Mouse (Mus musculus) midbrain, embryonic 12.5 days (tissue): ENCODE measurements around the gene Pagr1a. TPM values are rescaled to one million over a fixed set of nuclear protein-coding genes. Genes with fewer than 3 reads are reported as not detected.
A peak's percentile ranks its signal among the peaks of the same experiment; 100 is the strongest.

Experiments used
- ATAC-seq: fragments of 200-750 bp; cut with Nextera tagmentation; 2 replicates; pipeline ENCODE4 v1.8.0; 2017; ENCODE audit warnings: low read depth, moderate TSS enrichment, moderate library complexity; ENCODE audit not compliant: low FRiP score
- H3K27ac ChIP-seq: fragments of 300-500 bp; sonication (generic); replicated peaks from 2 replicates; pipeline ENCODE4 v1.5.1; 2016; ENCODE audit warnings: mild to moderate bottlenecking
- H3K27me3 ChIP-seq: fragments of 300-500 bp; sonication (generic); 2 replicates; pipeline ENCODE4 v1.6.1; 2016; ENCODE audit warnings: mild to moderate bottlenecking
- H3K36me3 ChIP-seq: fragments of 300-500 bp; sonication (generic); 2 replicates; pipeline ENCODE4 v1.6.1; 2016
- H3K4me1 ChIP-seq: fragments of 300-500 bp; sonication (generic); 2 replicates; pipeline ENCODE4 v1.6.1; 2016
- H3K4me2 ChIP-seq: fragments of 300-500 bp; sonication (generic); replicated peaks from 2 replicates; pipeline ENCODE4 v1.6.1; 2016; ENCODE audit warnings: mild to moderate bottlenecking, moderate library complexity
- H3K4me3 ChIP-seq: fragments of 300-500 bp; sonication (generic); 2 replicates; pipeline ENCODE4 v1.5.1; 2016; ENCODE audit warnings: mild to moderate bottlenecking
- H3K9ac ChIP-seq: fragments of 300-500 bp; sonication (generic); replicated peaks from 2 replicates; pipeline ENCODE4 v1.6.1; 2016; ENCODE audit warnings: mild to moderate bottlenecking, moderate library complexity
- H3K9me3 ChIP-seq: fragments of 300-500 bp; sonication (generic); 2 replicates; pipeline ENCODE4 v1.6.1; 2016; ENCODE audit warnings: mild to moderate bottlenecking
- WGBS: fragments of 180-500 bp; shearing (Covaris S2); methylation state at CpG from one replicate; pipeline ENCODE4 v1.1.7; 2016; 5-methylcytosine and 5-hydroxymethylcytosine counted together
- polyA plus RNA-seq: library from polyadenylated mRNA; unstranded; fragments of >200 nt; fragmentation: Nextera tagmentation; extraction: Ambion mirVana; gene quantifications from 2 replicates; pipeline ENCODE4 v1.2.1, GENCODE M21; 2016

The Pagr1a gene
- polyA plus RNA-seq, 1 experiment from 2014 or later = 53.1 TPM

DNA sequence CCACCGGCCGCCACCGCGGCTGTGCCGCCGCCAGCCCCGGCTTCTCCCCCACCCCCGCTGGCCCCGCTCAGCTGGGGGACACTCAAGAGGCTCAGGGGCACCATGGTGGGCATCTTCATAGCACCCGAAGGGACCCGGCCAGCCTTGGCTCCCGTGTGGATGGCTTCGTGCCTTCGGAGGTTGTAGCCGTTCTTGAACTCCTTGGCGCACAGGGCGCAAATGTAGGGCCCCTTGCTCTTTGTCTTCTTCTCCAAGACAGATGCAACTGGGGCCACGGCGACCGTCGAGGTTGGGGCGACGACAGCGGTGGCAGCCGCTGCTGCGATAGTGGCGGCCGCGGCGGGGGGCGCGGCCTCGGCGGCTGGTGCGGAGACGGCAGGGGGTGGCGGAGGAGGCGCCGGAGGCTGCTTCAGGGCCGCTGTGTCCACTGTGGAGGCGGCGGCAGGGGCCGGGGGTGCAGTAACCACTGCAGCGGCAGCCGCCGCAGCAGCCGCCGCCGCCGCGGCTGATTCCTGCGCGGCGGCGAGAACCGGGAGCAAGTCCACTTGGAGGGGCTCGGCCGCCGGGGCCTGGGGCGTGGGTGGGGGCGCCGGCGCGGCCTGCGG lies 8.5 kb upstream of the Pagr1a start:
- H3K4me1 ChIP-seq = peaks cover 53% of the 10 kb centered on the region
- H3K4me3 ChIP-seq = peak overlapping the region; percentile 98
- no peaks in the 10 kb centered on the region for H3K27me3 ChIP-seq
- ATAC-seq = no peak
- H3K4me2 ChIP-seq = peak overlapping the region; percentile 98
- peaks cover 50% of the 10 kb centered on the region for H3K36me3 ChIP-seq
- WGBS = under 1% methylated on average over 65 of the region's 65 CpGs
- H3K27ac ChIP-seq = peak overlapping the region; percentile 99
- peak overlapping the region; percentile 100 for H3K9ac ChIP-seq
- H3K9me3 ChIP-seq = no peaks in the 10 kb centered on the region

DNA sequence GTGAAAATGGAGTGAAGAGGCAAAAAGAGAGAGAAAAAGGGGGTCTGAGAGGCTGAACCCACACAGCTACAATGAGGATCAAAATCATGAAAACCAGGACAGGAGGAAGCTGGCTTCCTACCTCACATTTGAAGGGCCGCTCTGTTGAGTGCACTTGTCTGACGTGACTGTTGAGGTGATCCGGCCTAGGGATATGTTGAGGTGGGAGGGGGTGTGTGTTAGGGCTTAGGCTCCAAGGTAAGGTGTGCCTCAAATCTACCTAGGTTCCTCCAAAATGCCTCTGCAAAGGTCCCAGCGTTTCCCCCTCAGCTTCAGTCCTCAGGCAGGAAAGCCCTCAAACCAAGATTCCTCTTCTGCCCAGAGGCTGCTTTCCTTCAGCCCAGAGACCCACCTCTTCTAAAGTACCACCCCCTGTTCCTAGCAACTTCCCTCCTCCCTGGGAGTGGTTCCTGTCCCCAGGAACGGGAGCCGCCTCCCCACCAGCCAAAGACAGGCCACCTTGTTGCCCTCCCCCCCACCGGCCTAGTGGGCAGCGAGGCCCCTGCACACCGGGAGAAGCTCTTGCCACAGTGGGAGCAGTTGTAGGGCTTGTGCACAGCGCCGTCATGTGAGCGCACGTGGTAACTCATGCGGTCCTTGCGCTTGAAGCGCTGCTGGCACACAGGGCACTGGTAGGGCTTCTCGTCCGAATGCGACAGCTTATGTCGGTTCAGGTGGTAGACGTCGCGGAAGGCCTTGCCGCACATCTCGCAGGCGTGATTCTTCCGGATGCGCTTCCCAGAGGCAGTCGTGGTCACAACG lies 7.8 kb upstream of the Pagr1a start:
- H3K4me1 ChIP-seq = peaks cover 60% of the 10 kb centered on the region
- WGBS = 1% methylated on average over 30 of the region's 30 CpGs
- H3K36me3 ChIP-seq = peaks cover 44% of the 10 kb centered on the region

DNA sequence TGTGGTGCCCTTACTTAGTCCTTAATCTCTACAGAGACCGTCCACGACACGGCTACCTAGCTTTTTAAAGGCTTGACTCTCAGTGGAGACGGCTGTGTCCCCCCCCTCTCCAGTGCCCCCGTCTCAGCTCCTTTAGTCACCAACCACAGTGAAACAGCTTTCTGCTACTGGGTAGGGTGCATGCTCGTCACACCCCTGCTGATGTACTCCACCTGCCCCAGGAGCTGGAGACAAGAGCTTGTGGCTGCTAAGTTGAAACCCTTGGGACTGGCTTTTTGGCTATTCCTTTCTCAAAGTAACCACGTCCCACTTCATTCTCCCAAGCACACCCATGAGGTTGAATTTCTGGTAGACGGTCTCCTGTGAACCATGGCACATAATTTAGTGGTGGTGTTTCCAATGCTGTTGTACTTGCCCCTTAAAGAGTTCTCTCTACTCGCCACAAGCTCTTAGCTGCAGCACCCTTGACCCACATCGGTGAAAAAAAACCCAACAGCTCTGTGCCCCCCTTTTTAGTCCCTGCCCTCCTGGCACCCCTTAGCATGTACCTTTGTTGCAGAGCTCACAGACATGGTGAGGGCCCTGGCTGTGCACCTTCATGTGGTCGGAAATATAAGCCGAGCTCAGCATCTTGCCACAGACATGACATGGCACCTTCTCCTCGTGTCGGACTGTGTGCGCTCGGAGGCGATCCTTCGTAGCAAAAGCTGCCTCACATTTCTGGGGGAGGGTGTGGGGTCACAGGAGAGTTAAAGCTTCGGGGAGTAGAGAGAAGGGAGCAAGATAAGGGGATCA lies 6.9 kb upstream of the Pagr1a start:
- peak overlapping the region; percentile 99 for H3K27ac ChIP-seq
- WGBS = 25% methylated on average over 19 of the region's 19 CpGs

More for the DNA sequence above, 7.8 kb upstream of the Pagr1a start:
- peak overlapping the region; percentile 98 for H3K4me2 ChIP-seq
- peak overlapping the region; percentile 98 for H3K4me3 ChIP-seq
- H3K9me3 ChIP-seq = no peaks in the 10 kb centered on the region
- no peaks in the 10 kb centered on the region for H3K27me3 ChIP-seq
- ATAC-seq = peak; percentile 41
- peak overlapping the region; percentile 100 for H3K9ac ChIP-seq
- H3K27ac ChIP-seq = peak overlapping the region; percentile 99

DNA sequence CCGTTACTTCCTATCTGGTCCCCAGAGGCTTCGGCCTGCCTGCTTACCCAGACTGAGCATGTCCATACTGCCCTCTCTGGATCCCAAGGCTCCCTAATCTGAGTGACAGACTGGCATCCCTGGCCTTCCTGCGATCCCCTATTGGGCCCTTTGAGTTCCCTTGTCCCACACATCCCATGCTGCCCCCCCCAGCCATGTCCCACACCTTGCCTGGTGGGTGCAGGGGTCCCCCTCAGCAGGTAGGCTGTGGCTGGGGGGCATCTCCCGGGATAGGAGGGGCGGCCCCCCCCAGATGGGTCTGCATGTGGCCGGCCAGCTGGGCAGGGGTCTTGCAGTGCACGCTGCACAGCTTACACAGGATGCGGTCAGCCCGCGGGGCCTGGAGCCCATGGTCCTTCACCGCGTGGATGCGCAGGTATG lies 6.1 kb upstream of the Pagr1a start:
- Histone ChIP-seq H3K36me3 (peaks cover 30% of the 10 kb centered on the region), H3K27me3 (no peaks in the 10 kb centered on the region), H3K9me3 (no peaks in the 10 kb centered on the region), H3K4me2 (peak overlapping the region; percentile 98), H3K27ac (peak overlapping the region; percentile 99), H3K4me1 (peaks cover 77% of the 10 kb centered on the region), H3K4me3 (peak overlapping the region; percentile 98), H3K9ac (peak overlapping the region; percentile 100)
- ATAC-seq = no peak
- 74% methylated on average over 13 of the region's 13 CpGs for WGBS

More for the DNA sequence above, 6.9 kb upstream of the Pagr1a start:
- no peaks in the 10 kb centered on the region for H3K27me3 ChIP-seq
- peaks cover 35% of the 10 kb centered on the region for H3K36me3 ChIP-seq
- peak overlapping the region; percentile 98 for H3K4me2 ChIP-seq
- H3K4me3 ChIP-seq = peak overlapping the region; percentile 98
- ATAC-seq = no peak
- H3K9ac ChIP-seq = peak overlapping the region; percentile 100
- H3K4me1 ChIP-seq = peaks cover 69% of the 10 kb centered on the region
- H3K9me3 ChIP-seq = no peaks in the 10 kb centered on the region

DNA sequence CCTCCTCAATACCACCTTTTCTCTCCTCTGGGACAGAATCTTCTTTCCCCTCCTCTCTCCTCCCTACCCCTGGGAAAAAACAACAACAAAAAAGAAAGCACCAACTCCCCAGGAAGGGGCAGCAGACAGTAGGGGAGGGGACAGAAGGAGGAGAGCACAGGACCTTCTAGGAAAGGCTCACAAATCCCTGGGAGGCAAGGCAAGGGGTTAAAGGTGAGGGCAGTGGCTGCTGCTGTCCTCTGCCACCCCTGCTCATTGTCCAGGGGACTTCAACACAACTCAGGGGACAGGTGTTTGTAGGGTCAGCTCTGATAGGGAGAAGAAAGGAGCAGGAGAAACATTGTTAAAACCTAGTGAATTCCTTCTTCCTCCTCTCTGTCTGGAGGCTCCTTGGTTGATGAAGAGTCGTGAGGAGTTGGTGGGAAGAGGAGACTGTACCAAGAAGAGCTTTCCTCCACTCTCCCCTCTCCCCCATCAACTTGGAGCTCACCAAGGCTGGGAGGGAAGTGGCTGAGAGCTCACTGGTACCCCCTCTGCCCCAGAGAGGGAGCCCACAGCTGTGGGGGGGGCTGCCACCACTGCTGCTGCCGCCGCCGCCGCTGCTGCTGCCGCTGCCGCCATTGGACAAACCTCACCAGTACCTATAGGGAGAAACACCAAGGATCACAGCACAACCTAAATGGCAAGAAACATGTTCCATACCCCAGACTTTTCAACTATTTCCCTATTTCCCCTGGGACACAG lies 5.5 kb upstream of the Pagr1a start:
- WGBS = 82% methylated on average over 4 of the region's 7 CpGs
- Histone ChIP-seq H3K4me1 (peaks cover 77% of the 10 kb centered on the region), H3K36me3 (peaks cover 30% of the 10 kb centered on the region), H3K27me3 (no peaks in the 10 kb centered on the region), H3K9ac (peak overlapping the region; percentile 100), H3K27ac (peak overlapping the region; percentile 99), H3K4me3 (peak overlapping the region; percentile 98), H3K9me3 (no peaks in the 10 kb centered on the region), H3K4me2 (peak overlapping the region; percentile 98)
- no peak for ATAC-seq

DNA sequence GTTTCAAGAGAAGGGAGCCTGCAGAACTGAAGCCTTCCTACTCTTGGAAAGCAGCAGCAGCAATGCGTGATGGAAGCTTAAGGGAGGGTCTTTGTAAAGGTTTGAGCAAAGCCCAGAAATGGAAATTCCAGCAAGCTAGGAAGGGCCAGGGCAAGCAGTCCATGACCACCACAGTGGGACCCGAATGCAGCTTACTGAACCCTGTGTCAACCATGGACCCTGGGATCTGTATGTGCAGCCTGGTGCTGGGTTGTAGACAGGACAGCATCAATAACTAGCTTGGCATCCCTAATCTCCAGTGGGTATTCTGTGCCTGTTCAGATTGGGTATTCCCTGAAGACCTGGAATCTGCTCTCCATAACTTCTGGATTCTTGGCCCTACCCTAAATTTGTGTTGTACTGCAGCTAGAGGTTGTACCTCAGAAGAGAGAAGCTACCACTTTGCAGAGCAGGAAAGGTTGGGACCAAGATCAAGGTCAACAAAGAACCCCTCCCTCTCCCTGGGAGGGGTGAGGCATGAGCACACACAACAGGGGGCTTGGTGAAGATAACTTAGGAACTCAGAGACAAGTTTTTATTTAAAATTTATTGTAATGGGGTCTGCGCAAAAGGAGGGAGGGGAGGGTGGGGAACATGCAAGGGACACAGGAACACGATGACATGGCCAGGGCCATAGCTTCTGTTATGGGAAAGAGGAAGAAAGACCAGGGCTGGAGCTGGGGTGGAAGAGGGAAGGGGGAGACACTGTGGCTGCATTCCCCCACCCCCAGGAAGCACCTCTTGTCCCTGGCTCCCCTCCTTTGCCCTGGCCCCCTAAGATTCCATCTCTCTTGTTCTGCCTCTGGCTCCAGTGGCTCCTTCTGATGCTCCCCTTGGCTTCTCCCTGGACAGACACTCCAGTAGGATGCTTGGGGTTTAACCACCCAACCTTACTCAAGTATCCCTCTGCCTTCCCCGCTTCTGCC lies 4.7 kb upstream of the Pagr1a start:
- H3K36me3 ChIP-seq = peaks cover 30% of the 10 kb centered on the region
- peaks cover 77% of the 10 kb centered on the region for H3K4me1 ChIP-seq
- WGBS = 44% methylated on average over 5 of the region's 5 CpGs
- H3K9me3 ChIP-seq = no peaks in the 10 kb centered on the region
- H3K9ac ChIP-seq = peak overlapping the region; percentile 100
- H3K27me3 ChIP-seq = no peaks in the 10 kb centered on the region
- ATAC-seq = no peak
- peak overlapping the region; percentile 99 for H3K27ac ChIP-seq
- peak overlapping the region; percentile 98 for H3K4me2 ChIP-seq
- H3K4me3 ChIP-seq = peak overlapping the region; percentile 47

DNA sequence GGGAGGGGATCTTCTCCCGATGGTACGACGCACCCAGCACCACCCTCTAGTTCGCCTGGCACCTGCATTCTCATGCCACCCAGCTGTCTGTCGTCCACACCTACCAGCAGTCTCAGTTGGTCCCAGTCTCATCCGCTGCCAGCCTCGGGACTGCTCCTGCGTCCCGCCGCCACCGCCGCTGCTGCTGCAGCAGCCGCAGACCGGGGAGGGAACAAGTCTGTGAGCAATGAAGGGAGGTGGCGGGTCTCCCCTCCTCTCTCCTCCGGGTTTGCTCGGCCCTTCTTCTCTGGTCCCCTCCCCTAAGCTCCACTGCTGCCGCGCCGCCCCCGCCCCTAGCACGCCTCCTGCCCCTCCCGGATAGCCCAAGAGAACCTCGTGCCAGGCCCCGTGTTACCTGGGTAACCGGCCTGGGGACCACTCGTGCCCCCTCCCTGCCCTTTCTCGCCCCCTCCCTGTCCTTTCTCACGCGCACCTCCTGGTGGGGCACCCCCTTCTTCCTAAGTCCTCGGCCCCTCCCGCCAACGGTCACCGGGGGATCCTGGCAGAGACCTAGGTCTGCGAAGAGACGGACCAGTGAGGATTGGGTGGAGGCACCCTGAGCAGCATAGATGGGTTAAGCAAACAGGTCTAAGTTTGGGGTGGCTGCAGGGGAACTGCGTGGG lies 3.9 kb upstream of the Pagr1a start, which contains the start of the genes Gm42742 and Prrt2:
Gene Gm42742, minus strand, starts transcription at position 197 of the 662 bp plus-strand sequence.
Gene Prrt2, minus strand, starts transcription at position 311 of the 662 bp plus-strand sequence.
- 2% methylated on average over 36 of the region's 37 CpGs for WGBS
- H3K4me1 ChIP-seq = peaks cover 78% of the 10 kb centered on the region
- peak within 1 kb of the TSS; percentile 99 for H3K27ac ChIP-seq
- H3K9ac ChIP-seq = peak within 1 kb of the TSS; percentile 69
- H3K4me3 ChIP-seq = peak within 1 kb of the TSS; percentile 47
- no peaks in the 10 kb centered on the region for H3K27me3 ChIP-seq
- peak; percentile 17; the same call in 1 of the 2 replicates for ATAC-seq
- H3K9me3 ChIP-seq = no peaks in the 10 kb centered on the region
- H3K36me3 ChIP-seq = peaks cover 30% of the 10 kb centered on the region
- peak within 1 kb of the TSS; percentile 98 for H3K4me2 ChIP-seq

DNA sequence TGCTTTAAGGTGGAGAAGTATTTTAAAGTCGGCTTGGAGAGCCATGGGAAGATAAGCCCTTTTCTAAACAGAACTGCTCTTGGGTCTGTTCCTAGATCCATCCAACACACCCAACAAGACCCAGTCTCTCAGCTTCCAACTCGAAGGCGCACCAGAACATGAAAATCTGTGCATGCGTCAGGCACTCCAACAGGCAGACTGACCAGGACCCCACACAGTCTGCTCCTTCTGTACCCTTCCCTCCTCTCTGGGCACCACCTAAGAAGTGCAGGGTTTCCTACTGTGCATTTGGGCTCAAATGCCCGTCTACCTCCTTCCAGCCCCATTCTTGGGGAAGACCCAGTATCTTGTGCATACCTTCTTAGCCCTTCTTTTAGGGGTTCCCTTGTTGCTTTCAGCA lies 3.3 kb upstream of the Pagr1a start:
- H3K36me3 ChIP-seq = peaks cover 32% of the 10 kb centered on the region
- peak overlapping the region; percentile 98 for H3K4me2 ChIP-seq
- H3K27ac ChIP-seq = peak overlapping the region; percentile 99
- no peak for ATAC-seq
- H3K27me3 ChIP-seq = no peaks in the 10 kb centered on the region
- H3K4me1 ChIP-seq = peaks cover 84% of the 10 kb centered on the region
- no peaks in the 10 kb centered on the region for H3K9me3 ChIP-seq
- peak overlapping the region; percentile 69 for H3K9ac ChIP-seq
- 22% methylated on average over 5 of the region's 5 CpGs for WGBS
- peak overlapping the region; percentile 47 for H3K4me3 ChIP-seq

DNA sequence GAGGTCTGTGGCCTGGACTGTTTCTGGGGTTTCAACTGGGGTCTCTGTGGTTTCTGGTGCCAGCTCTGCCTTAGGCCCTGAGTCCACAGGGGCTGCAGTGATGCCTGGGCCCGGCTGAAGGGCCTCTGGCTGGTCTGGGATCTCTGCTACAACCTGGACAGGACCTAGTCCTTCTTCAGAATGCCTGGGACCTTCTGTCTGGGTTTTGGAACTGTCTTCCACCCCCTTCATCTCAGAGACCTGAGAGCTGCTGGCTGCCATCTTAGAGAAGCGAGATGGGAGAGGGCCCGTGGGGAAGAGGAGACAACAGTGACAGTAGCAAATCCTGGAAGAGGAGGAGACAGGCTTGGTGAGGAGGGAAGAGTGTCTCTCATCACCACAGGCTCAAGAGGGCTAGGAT lies 2.9 kb upstream of the Pagr1a start:
- Histone ChIP-seq H3K27me3 (no peaks in the 10 kb centered on the region), H3K4me2 (peak overlapping the region; percentile 98), H3K9me3 (no peaks in the 10 kb centered on the region), H3K4me1 (peaks cover 87% of the 10 kb centered on the region), H3K27ac (peak overlapping the region; percentile 99; the same call in 1 of the 2 replicates), H3K36me3 (peaks cover 36% of the 10 kb centered on the region), H3K4me3 (peak overlapping the region; percentile 47), H3K9ac (peak overlapping the region; percentile 69; the same call in 1 of the 2 replicates)
- WGBS = 58% methylated on average over 3 of the region's 3 CpGs
- no peak for ATAC-seq
